Mouse (Mus musculus) stomach, postnatal 0 days (tissue): ENCODE data around the gene Tenm1. TPM values are rescaled to one million over a fixed set of nuclear protein-coding genes. Genes with fewer than 3 reads are reported as not detected.

ENCODE experiments used
- ATAC-seq: fragments of 200-750 bp; cut with Nextera tagmentation; 2 replicates; pipeline ENCODE4 v1.8.0; 2017; ENCODE audit not compliant: low FRiP score, low TSS enrichment
- DNase-seq: peaks from one replicate; pipeline ENCODE4 v3.0.0-alpha.2; 2016; ENCODE audit warnings: low spot score
- H3K27ac ChIP-seq: fragments of 300-500 bp; sonication (generic); replicated peaks from 2 replicates; pipeline ENCODE4 v1.5.1; 2014; ENCODE audit warnings: mild to moderate bottlenecking, control low read depth
- H3K27me3 ChIP-seq: fragments of 300-500 bp; sonication (generic); 2 replicates; pipeline ENCODE4 v1.6.1; 2014; ENCODE audit warnings: low read length; ENCODE audit not compliant: control insufficient read depth, insufficient read depth
- H3K36me3 ChIP-seq: fragments of 300-500 bp; sonication (generic); 2 replicates; pipeline ENCODE4 v1.6.1; 2014; ENCODE audit warnings: low read length, mixed read lengths; ENCODE audit not compliant: control insufficient read depth, insufficient read depth
- H3K4me1 ChIP-seq: fragments of 300-500 bp; sonication (generic); replicated peaks from 2 replicates; pipeline ENCODE4 v1.6.1; 2014; ENCODE audit warnings: antibody characterized with exemption; ENCODE audit not compliant: control insufficient read depth, insufficient read depth
- H3K4me2 ChIP-seq: fragments of 300-500 bp; sonication (generic); replicated peaks from 2 replicates; pipeline ENCODE4 v1.6.1; 2014; ENCODE audit warnings: low read depth, mild to moderate bottlenecking, control low read depth, moderate library complexity
- H3K4me3 ChIP-seq: fragments of 300-500 bp; sonication (generic); 2 replicates; pipeline ENCODE4 v1.5.1; 2014; ENCODE audit warnings: low read depth, low read length, control low read depth
- H3K9ac ChIP-seq: fragments of 300-500 bp; sonication (generic); 2 replicates; pipeline ENCODE4 v1.6.1; 2014; ENCODE audit warnings: mild to moderate bottlenecking, low read length, control low read depth, mixed read lengths
- H3K9me3 ChIP-seq: fragments of 300-500 bp; sonication (generic); 2 replicates; pipeline ENCODE4 v1.6.1; 2016; ENCODE audit warnings: low read length; ENCODE audit not compliant: control insufficient read depth
- CTCF ChIP-seq: IDR thresholded peaks from 2 replicates; pipeline ENCODE4 v1.5.1; 2016; ENCODE audit warnings: antibody characterized with exemption, low read depth, mild to moderate bottlenecking, moderate library complexity
- EP300 ChIP-seq: optimal IDR thresholded peaks from 2 replicates; pipeline ENCODE3; 2016; ENCODE audit warnings: antibody characterized with exemption
- WGBS: fragments of 180-500 bp; shearing (Covaris S2); extraction: QIAGEN DNeasy Blood & Tissue Kit; methylation state at CpG from one replicate; pipeline ENCODE4 v1.1.7; 2014; 5-methylcytosine and 5-hydroxymethylcytosine counted together
- polyA plus RNA-seq: library from polyadenylated mRNA; unstranded; fragments of >200 nt; fragmentation: Nextera tagmentation; extraction: Ambion mirVana; gene quantifications from 2 replicates; pipeline ENCODE4 v1.2.1, GENCODE M21; 2015

The Tenm1 gene
- polyA plus RNA-seq, 1 experiment from 2014 or later = 0.32 TPM

GRCm38 (mm10) chrX:43122491-43122890 is 306.4 kb downstream of the Tenm1 start:
- H3K4me3 ChIP-seq = no peak overlapping the region
- no peaks in the 10 kb centered on the region for H3K9me3 ChIP-seq
- no peaks in the 10 kb centered on the region for H3K4me1 ChIP-seq
- no peak overlapping the region for H3K4me2 ChIP-seq
- no peaks in the 10 kb centered on the region for H3K27me3 ChIP-seq
- 31% methylated on average over 1 of the region's 1 CpGs for WGBS
- H3K9ac ChIP-seq = no peak overlapping the region
- no peak for DNase-seq
- H3K36me3 ChIP-seq = no peaks in the 10 kb centered on the region
- H3K27ac ChIP-seq = no peak overlapping the region
- no peak for ATAC-seq
- TF ChIP-seq CTCF (no peak), EP300 (no peak)

- 80% methylated on average over 1 of the region's 1 CpGs for WGBS
- TF ChIP-seq EP300 (no peak), CTCF (no peak)
- Histone ChIP-seq H3K27ac (no peak overlapping the region), H3K4me3 (no peak overlapping the region), H3K27me3 (no peaks in the 10 kb centered on the region), H3K9me3 (no peaks in the 10 kb centered on the region), H3K4me2 (no peak overlapping the region), H3K9ac (no peak overlapping the region), H3K4me1 (no peaks in the 10 kb centered on the region), H3K36me3 (no peaks in the 10 kb centered on the region)
- DNase-seq (no peak), ATAC-seq (no peak)
These were observed 306.9 kb downstream of the Tenm1 start for GRCm38 (mm10) chrX:43122001-43122400.

GRCm38 (mm10) chrX:42986100-42986499 is 442.8 kb downstream of the Tenm1 start:
- 57% methylated on average over 2 of the region's 2 CpGs for WGBS
- no peak overlapping the region for H3K9ac ChIP-seq
- TF ChIP-seq CTCF = no peak
- no peak for TF ChIP-seq EP300
- DNase-seq = no peak
- no peaks in the 10 kb centered on the region for H3K27me3 ChIP-seq
- H3K4me2 ChIP-seq = no peak overlapping the region
- H3K27ac ChIP-seq = no peak overlapping the region
- no peaks in the 10 kb centered on the region for H3K9me3 ChIP-seq
- no peak overlapping the region for H3K4me3 ChIP-seq
- no peak for ATAC-seq
- H3K4me1 ChIP-seq = no peaks in the 10 kb centered on the region
- H3K36me3 ChIP-seq = no peaks in the 10 kb centered on the region

- H3K4me3 ChIP-seq = no peak overlapping the region
- no peaks in the 10 kb centered on the region for H3K4me1 ChIP-seq
- H3K27me3 ChIP-seq = no peaks in the 10 kb centered on the region
- H3K4me2 ChIP-seq = no peak overlapping the region
- H3K9me3 ChIP-seq = no peaks in the 10 kb centered on the region
- H3K27ac ChIP-seq = no peak overlapping the region
- WGBS = 4% methylated on average over 1 of the region's 1 CpGs
- DNase-seq (peak; percentile 10), ATAC-seq (no peak)
- TF ChIP-seq CTCF (peak; percentile 48), EP300 (no peak)
- no peak overlapping the region for H3K9ac ChIP-seq
- H3K36me3 ChIP-seq = no peaks in the 10 kb centered on the region
These were observed 455.4 kb downstream of the Tenm1 start for GRCm38 (mm10) chrX:42973562-42973961.

- DNase-seq (no peak), ATAC-seq (no peak)
- Histone ChIP-seq H3K4me1 (no peaks in the 10 kb centered on the region), H3K9ac (no peak overlapping the region), H3K27ac (no peak overlapping the region), H3K9me3 (no peaks in the 10 kb centered on the region), H3K27me3 (no peaks in the 10 kb centered on the region), H3K4me2 (no peak overlapping the region), H3K36me3 (no peaks in the 10 kb centered on the region), H3K4me3 (no peak overlapping the region)
- TF ChIP-seq CTCF (no peak), EP300 (no peak)
- 61% methylated on average over 5 of the region's 5 CpGs for WGBS
These were observed 461.3 kb downstream of the Tenm1 start for GRCm38 (mm10) chrX:42967611-42968010.

- no peak for ATAC-seq
- no peak overlapping the region for H3K9ac ChIP-seq
- H3K4me3 ChIP-seq = no peak overlapping the region
- H3K36me3 ChIP-seq = no peaks in the 10 kb centered on the region
- H3K4me2 ChIP-seq = no peak overlapping the region
- H3K9me3 ChIP-seq = no peaks in the 10 kb centered on the region
- TF ChIP-seq EP300 = no peak
- TF ChIP-seq CTCF = no peak
- 71% methylated on average over 1 of the region's 1 CpGs for WGBS
- no peak overlapping the region for H3K27ac ChIP-seq
- no peaks in the 10 kb centered on the region for H3K27me3 ChIP-seq
- DNase-seq = no peak
- H3K4me1 ChIP-seq = no peaks in the 10 kb centered on the region
These were observed 567.2 kb downstream of the Tenm1 start for GRCm38 (mm10) chrX:42861731-42862130.

- DNase-seq = no peak
- Histone ChIP-seq H3K4me1 (no peaks in the 10 kb centered on the region), H3K4me3 (no peak overlapping the region), H3K36me3 (no peaks in the 10 kb centered on the region), H3K27me3 (no peaks in the 10 kb centered on the region), H3K9me3 (no peaks in the 10 kb centered on the region), H3K4me2 (no peak overlapping the region), H3K9ac (no peak overlapping the region), H3K27ac (no peak overlapping the region)
- TF ChIP-seq EP300 = no peak
- TF ChIP-seq CTCF = no peak
- 37% methylated on average over 4 of the region's 4 CpGs for WGBS
- ATAC-seq = no peak
These were observed 647.4 kb downstream of the Tenm1 start for GRCm38 (mm10) chrX:42781566-42781965.
